In genomic region chr2:38739847-38740246, GRCm38 (mm10) we compare ENCODE assay signal across 18 mouse cellular contexts. TPM values are rescaled to one million over a fixed set of nuclear protein-coding genes. Genes with fewer than 3 reads are reported as not detected.
DNase-seq lines count a peak whose midpoint lies in the region; ATAC-seq lines count a peak whose summit lies in the region.
"Had no signal": no experiment of that assay in that cellular context is flagged by ENCODE, and none has a peak within 500 bp of the region (broad histone marks: within the 10 kb centered on the region; RNA-seq: fewer than 3 reads in every experiment).

No protein-coding gene starts in this region.

- peaks cover 11% of the 10 kb centered on the region for H3K4me1 ChIP-seq in forebrain, embryonic 13.5 days
- H3K4me1 ChIP-seq in forebrain, embryonic 14.5 days (ENCODE audit: control insufficient read depth, insufficient read depth, low read length): 0 out of 2 replicates have a peak, but pooled peaks cover 5% of the 10 kb centered on the region
- H3K4me1 ChIP-seq in kidney, embryonic 16.5 days (ENCODE audit: insufficient read depth, low read length): no peaks in the 10 kb centered on the region
- H3K4me1 ChIP-seq: heart, embryonic 12.5 days; neural tube, embryonic 15.5 days had no signal

- no peak overlapping the region for H3K4me3 ChIP-seq in forebrain, embryonic 13.5 days
- H3K4me3 ChIP-seq in forebrain, embryonic 14.5 days (ENCODE audit: low read depth, low read length): no peak overlapping the region
- no peak overlapping the region for H3K4me3 ChIP-seq in kidney, embryonic 16.5 days (ENCODE audit: low read length)
- H3K4me3 ChIP-seq: embryonic facial prominence, embryonic 10.5 days; heart, embryonic 12.5 days; layer of hippocampus, adult 2 months; neural tube, embryonic 15.5 days had no signal

- DNase-seq in forebrain, embryonic 14.5 days (ENCODE audit: low spot score): no peak
- peak; percentile 2 for DNase-seq in kidney, adult 9 months
- peak; percentile 15 to 30 for DNase-seq in urinary bladder, postnatal 36 days (ENCODE audit: low spot score in 2 of 2)
- no peak for DNase-seq in urinary bladder, postnatal 4 days (ENCODE audit: low spot score in 2 of 2)
- no peak for DNase-seq in heart, postnatal 4 days
- no peak for DNase-seq in cerebellum, postnatal 25 days
- DNase-seq: gastrocnemius, postnatal 25 days had no signal

- H3K36me3 ChIP-seq in forebrain, embryonic 13.5 days (ENCODE audit: poor library complexity, severe bottlenecking): 0 out of 2 replicates have a peak, but pooled peaks cover 3% of the 10 kb centered on the region
- H3K36me3 ChIP-seq in forebrain, embryonic 14.5 days (ENCODE audit: control insufficient read depth, insufficient read depth, low read length): no peaks in the 10 kb centered on the region
- no peaks in the 10 kb centered on the region for H3K36me3 ChIP-seq in kidney, embryonic 16.5 days (ENCODE audit: insufficient read depth, low read length)

- no peak overlapping the region for H3K9ac ChIP-seq in forebrain, embryonic 13.5 days
- H3K9ac ChIP-seq in forebrain, embryonic 14.5 days (ENCODE audit: low read length): no peak overlapping the region
- no peak overlapping the region for H3K9ac ChIP-seq in kidney, embryonic 16.5 days (replicated peaks; ENCODE audit: low read length)
- H3K9ac ChIP-seq: heart, embryonic 12.5 days; liver, embryonic 14.5 days; neural tube, embryonic 15.5 days had no signal

- no peak overlapping the region for H3K27ac ChIP-seq in forebrain, embryonic 13.5 days
- no peak overlapping the region for H3K27ac ChIP-seq in forebrain, embryonic 14.5 days (ENCODE audit: low read depth, low read length)
- H3K27ac ChIP-seq in kidney, embryonic 16.5 days (ENCODE audit: low read length): no peak overlapping the region
- H3K27ac ChIP-seq: embryonic facial prominence, embryonic 10.5 days; layer of hippocampus, adult 2 months; liver, embryonic 14.5 days; neural tube, embryonic 15.5 days had no signal

- H3K4me2 ChIP-seq in forebrain, embryonic 13.5 days: no peak overlapping the region
- no peak overlapping the region for H3K4me2 ChIP-seq in forebrain, embryonic 14.5 days (ENCODE audit: low read length)
- H3K4me2 ChIP-seq in kidney, embryonic 16.5 days (replicated peaks; ENCODE audit: low read depth, low read length): no peak overlapping the region
- H3K4me2 ChIP-seq: heart, embryonic 12.5 days; neural tube, embryonic 15.5 days had no signal

- peak; percentile 21; the same call in 1 of the 2 replicates for ATAC-seq in forebrain, embryonic 13.5 days
- ATAC-seq in forebrain, embryonic 14.5 days: no peak
- ATAC-seq in kidney, embryonic 16.5 days (ENCODE audit: low FRiP score, low TSS enrichment): no peak
- ATAC-seq: Patski had no signal

- H3K9me3 ChIP-seq in forebrain, embryonic 13.5 days (replicated peaks): no peaks in the 10 kb centered on the region
- no peaks in the 10 kb centered on the region for H3K9me3 ChIP-seq in forebrain, embryonic 14.5 days (replicated peaks; ENCODE audit: control insufficient read depth, low read length)
- H3K9me3 ChIP-seq in kidney, embryonic 16.5 days (ENCODE audit: low read length): no peaks in the 10 kb centered on the region
- H3K9me3 ChIP-seq: embryonic facial prominence, embryonic 10.5 days; heart, embryonic 12.5 days; neural tube, embryonic 15.5 days had no signal

- H3K27me3 ChIP-seq in forebrain, embryonic 13.5 days: no peaks in the 10 kb centered on the region
- no peaks in the 10 kb centered on the region for H3K27me3 ChIP-seq in forebrain, embryonic 14.5 days (replicated peaks; ENCODE audit: control insufficient read depth, insufficient read depth, low read length)
- no peaks in the 10 kb centered on the region for H3K27me3 ChIP-seq in kidney, embryonic 16.5 days (ENCODE audit: insufficient read depth, low read length)
- H3K27me3 ChIP-seq: heart, embryonic 12.5 days; neural tube, embryonic 15.5 days; Patski had no signal

- 80% methylated on average over 3 of the region's 3 CpGs for WGBS in forebrain, embryonic 13.5 days
- 77% methylated on average over 3 of the region's 3 CpGs for WGBS in forebrain, embryonic 14.5 days
- 79% methylated on average over 3 of the region's 3 CpGs for WGBS in kidney, embryonic 16.5 days

RNA-seq across cellular contexts. Expression of gene Nr5a1, which starts 25.5 kb away (rescaled TPM):
- polyA plus RNA-seq in forebrain, embryonic 13.5 days (2015; fragmentation: Nextera tagmentation; extraction: Ambion mirVana): 1.4 and 2.4 TPM in 2 replicates
- 1.3 and 1.4 TPM in 2 replicates for polyA plus RNA-seq in forebrain, embryonic 14.5 days (2014; fragmentation: Nextera tagmentation; extraction: Ambion mirVana)
- 2.2 and 4.0 TPM in 2 replicates for polyA plus RNA-seq in kidney, embryonic 16.5 days (2015; fragmentation: Nextera tagmentation; extraction: Ambion mirVana)
- total RNA-seq in heart, postnatal 4 days (2021): under 1 TPM; 0.10 to 0.14 TPM
- total RNA-seq: common myeloid progenitor, adult 5-6 weeks; gastrocnemius, postnatal 25 days; layer of hippocampus, adult 2 months; left cerebral cortex, postnatal 25 days had no signal
- polyA plus RNA-seq: CD4-positive, CD25-positive, alpha-beta regulatory T cell, adult 4 months; heart, embryonic 12.5 days; liver, embryonic 14.5 days; Patski had no signal

Comparison
In these comparisons a context has a peak if more than half of its experiments do, and no peak if none do; other contexts are left out.
1. DNase-seq: peak in kidney, adult 9 months (single experiment) and urinary bladder, postnatal 36 days (2 of 2); none in forebrain, embryonic 14.5 days (single experiment), urinary bladder, postnatal 4 days (0 of 2), heart, postnatal 4 days (single experiment) and cerebellum, postnatal 25 days (0 of 2).